Comparison of ENCODE assay signal across 17 mouse cellular contexts in genomic region chr9:105967976-105968375, GRCm38 (mm10). TPM values are rescaled to one million over a fixed set of nuclear protein-coding genes. Genes with fewer than 3 reads are reported as not detected.
"Had no signal": no experiment of that assay in that cellular context is flagged by ENCODE, and none has a peak within 500 bp of the region (broad histone marks: within the 10 kb centered on the region; RNA-seq: fewer than 3 reads in every experiment).

No protein-coding gene starts in this region.

- H3K4me2 ChIP-seq: lung, embryonic 15.5 days; midbrain, embryonic 12.5 days; midbrain, embryonic 15.5 days; neural tube, embryonic 12.5 days; stomach, embryonic 15.5 days had no signal

- DNase-seq: liver, postnatal 0 days; lung, adult 2 months; lung, postnatal 14 days; lung, postnatal 36 days; right cerebral cortex, postnatal 14 days; thymus, adult 2 months; thymus, postnatal 25 days; thymus, postnatal 4 days had no signal

- ATAC-seq: liver, postnatal 0 days; lung, postnatal 0 days; midbrain, embryonic 15.5 days had no signal

- H3K36me3 ChIP-seq: lung, embryonic 15.5 days; midbrain, embryonic 12.5 days; midbrain, embryonic 15.5 days; neural tube, embryonic 12.5 days; stomach, embryonic 15.5 days had no signal

- H3K4me3 ChIP-seq: lung, embryonic 15.5 days; megakaryocyte, embryonic 14.5 days; midbrain, embryonic 12.5 days; midbrain, embryonic 15.5 days; neural tube, embryonic 12.5 days; stomach, embryonic 15.5 days had no signal

- H3K27me3 ChIP-seq: lung, embryonic 15.5 days; megakaryocyte, embryonic 14.5 days; midbrain, embryonic 12.5 days; midbrain, embryonic 15.5 days; neural tube, embryonic 12.5 days; stomach, embryonic 15.5 days had no signal

- H3K9ac ChIP-seq: liver, postnatal 0 days; lung, embryonic 15.5 days; midbrain, embryonic 12.5 days; midbrain, embryonic 15.5 days; neural tube, embryonic 12.5 days; stomach, embryonic 15.5 days had no signal

- H3K9me3 ChIP-seq: lung, embryonic 15.5 days; megakaryocyte, embryonic 14.5 days; midbrain, embryonic 12.5 days; midbrain, embryonic 15.5 days; neural tube, embryonic 12.5 days; stomach, embryonic 15.5 days had no signal

- H3K4me1 ChIP-seq: lung, embryonic 15.5 days; megakaryocyte, embryonic 14.5 days; midbrain, embryonic 12.5 days; midbrain, embryonic 15.5 days; neural tube, embryonic 12.5 days had no signal

- H3K27ac ChIP-seq: lung, embryonic 15.5 days; macrophage; midbrain, embryonic 12.5 days; midbrain, embryonic 15.5 days; neural tube, embryonic 12.5 days; stomach, embryonic 15.5 days; stomach, postnatal 0 days had no signal

RNA-seq across cellular contexts. Expression of gene Col6a5, which starts 7.5 kb away (rescaled TPM):
- polyA plus RNA-seq: liver, postnatal 0 days; macrophage had no signal
